Mouse (Mus musculus) MEL-GATA-1-ER (cell line): Measurements from ENCODE around the gene Poc5.

Experiments used
- DNase-seq: peaks from one replicate; pipeline ENCODE4 v3.0.0-alpha.2; 2012; ENCODE audit warnings: low read depth; ENCODE audit errors: extremely low read depth

The Poc5 gene

DNA sequence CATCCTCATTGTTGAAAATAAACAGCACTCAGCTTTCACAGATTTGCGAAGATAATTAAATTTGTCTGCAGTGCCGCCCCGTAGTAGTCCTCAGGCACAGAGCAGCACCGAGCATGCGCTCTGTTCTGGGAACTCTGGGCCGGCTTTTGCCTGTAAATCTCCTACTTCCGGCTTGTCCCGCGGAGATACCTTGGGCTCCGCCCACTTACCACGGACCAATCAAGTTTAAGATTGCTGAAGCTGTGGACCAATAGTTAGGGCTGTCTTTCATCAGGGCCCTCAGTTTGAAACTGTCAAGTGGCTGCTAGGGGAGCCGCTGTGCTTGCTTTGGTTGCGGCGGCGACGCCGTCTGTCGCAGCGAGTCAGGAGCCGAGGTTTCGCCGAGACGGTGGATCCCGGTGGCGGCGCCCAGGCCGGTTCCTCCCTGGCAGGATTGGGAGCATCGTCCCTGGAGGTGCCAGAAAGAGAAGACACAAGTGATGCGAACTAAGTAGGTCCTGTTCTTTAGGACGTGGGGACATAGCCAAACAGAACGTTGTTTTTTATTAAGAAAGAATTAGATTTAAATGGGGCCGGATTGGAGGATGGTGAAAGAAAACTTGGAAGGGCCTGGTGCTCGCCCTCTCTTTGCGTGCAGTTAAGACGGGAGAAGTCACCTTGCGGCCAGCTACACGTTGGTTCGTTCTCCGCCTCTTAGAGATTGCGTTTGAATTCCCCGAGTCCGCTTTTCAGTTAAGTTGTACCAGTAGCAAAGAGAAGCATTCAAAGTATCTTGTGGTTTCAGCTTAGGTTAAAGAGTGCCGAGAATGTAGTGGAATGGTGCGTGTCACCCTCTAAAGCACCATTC is at the start of gene Poc5:
TSS of gene Poc5 (plus strand) at position 253 of the 847 bp plus-strand sequence.
- DNase-seq, result peak; percentile 97

DNA sequence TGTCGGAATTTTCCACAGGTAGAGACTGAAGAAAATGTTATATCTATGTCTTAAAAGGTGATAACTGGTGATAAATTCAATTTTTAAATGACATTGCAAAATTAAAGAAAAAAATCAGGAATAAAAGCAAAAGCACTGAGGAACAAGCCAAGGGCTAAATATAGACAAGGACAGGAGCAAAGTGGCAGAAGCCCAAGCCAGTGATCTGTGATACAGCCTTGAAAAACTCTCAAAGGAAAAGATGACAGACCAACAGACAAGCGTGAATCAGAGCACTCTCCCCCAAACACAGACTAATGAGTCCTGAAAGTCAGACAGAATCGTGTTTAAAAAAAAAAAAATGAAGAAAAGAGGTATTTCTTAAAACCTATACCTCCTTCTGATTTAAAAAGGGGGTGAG is 46.6 kb upstream of the Poc5 start:
- DNase-seq, result no peak

- no peak for DNase-seq
Measured at GRCm38 (mm10) chr13:96344778-96345177, 43.3 kb upstream of the Poc5 start.

GRCm38 (mm10) chr13:96346581-96346980 is 41.5 kb upstream of the Poc5 start:
- DNase-seq, result no peak

DNA sequence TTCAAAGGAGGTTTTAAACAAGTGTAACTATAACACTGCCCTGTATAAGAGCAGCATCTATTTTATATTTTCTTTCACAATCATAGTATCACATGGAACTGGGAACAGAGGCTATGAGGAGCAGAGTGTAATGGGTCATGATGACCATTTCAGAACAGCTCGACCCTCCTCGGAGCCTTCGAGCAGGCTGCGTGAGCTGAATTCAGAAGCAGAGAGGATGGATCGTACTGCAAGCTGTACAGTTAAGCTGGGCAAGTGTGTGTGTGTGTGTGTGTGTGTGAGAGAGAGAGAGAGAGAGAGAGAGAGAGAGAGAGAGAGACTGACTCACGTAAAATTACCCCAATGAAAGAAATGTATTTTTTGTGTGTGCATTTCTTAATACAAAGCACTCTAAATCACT is 37.9 kb upstream of the Poc5 start:
- no peak for DNase-seq

GRCm38 (mm10) chr13:96351264-96351663 is 36.8 kb upstream of the Poc5 start:
- DNase-seq, result no peak

GRCm38 (mm10) chr13:96375519-96375918 is 12.6 kb upstream of the Poc5 start:
- peak; percentile 21 for DNase-seq

DNA sequence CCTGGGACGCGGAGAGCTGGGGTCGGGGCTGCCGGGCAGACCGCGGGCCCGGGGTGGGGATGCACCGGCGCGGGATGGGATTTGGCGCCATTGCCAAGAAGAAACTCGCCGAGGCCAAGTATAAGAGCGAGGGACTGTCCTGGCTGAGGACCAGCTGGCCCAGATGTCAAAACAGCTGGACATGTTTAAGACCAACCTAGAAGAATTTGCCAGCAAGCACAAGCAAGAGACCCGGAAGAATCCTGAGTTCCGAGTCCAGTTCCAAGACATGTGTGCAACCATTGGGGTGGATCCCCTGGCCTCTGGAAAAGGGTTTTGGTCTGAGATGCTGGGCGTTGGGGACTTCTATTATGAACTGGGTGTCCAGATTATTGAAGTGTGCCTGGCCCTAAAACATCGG is 11.2 kb upstream of the Poc5 start:
- no peak for DNase-seq

DNA sequence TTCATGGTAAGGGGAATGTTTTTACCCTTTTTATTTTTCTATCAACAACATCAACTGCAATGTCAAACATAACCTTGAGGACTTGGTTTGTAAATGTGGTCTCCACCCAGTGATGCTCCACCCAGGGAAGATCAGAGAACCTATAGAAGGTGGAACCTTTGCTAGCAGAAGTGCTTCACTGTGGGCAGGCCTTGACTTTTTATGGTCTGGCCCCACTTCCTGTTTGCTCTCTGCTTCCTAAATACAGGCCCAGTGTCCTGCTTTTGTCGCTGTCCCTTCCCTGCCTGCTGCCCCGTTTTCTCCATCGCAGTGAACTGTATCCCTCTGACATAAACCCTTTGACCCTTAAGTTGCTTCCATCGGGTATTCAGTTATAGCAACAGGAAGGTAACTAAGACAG is 10.2 kb upstream of the Poc5 start:
- no peak for DNase-seq

DNA sequence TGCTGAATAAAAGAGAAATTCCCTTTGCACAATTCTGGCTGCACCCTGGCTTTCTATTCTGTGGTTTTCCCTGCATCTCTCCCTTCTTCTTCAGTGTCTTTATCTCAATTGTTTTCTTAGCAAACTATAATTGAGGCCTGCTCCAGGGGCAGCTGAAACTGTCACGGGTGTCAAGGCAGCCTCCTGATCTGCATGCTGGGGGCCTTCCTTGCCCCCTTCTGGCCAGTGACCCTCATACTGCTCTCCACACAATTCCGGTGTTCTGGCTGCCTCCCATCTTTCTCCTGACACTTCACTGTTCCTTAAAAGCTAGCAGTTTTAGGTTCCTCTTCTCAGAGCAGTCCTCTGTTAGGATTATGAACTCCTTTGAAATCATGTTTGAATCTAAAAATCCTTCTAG is 1.2 kb downstream of the Poc5 start:
- no peak for DNase-seq

DNA sequence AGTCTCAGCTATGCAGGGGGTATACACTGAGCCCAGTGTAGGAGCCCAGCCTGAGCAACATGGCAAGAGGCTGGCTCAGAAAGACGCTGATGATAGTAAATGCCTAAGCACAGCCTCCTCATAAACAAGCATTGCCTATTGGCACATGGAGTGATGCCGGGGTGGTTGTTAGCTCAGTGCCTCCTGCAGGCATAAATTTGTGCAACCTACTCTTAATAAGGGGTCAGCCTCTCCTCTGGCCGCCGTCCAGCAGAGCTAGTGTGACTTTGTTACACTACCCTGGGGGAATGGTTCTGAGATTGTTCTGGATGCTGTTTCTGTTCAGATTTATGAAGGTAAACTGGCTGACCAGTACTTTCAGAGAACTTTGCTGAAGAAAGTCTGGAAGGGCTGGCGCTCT is 13.2 kb downstream of the Poc5 start:
- no peak for DNase-seq

DNA sequence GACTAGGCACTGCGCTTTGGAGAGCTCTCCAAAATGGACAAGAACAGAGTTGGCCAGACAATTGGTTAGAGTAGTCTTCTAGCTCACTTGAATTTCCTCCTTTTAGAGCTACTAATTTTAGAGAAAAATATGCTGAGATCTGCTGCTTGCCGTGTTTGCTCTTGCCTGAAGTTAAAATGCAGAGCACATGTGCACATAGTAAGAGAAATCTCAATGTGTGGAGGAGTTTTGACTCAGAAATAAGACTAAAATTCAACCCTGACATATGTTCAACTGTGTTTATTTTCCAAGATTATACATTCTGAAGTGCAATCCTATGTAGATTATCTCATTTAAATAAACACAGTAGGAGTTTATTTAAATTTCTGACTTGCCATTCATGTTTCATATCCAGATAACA is 17.4 kb downstream of the Poc5 start:
- DNase-seq, result no peak

DNA sequence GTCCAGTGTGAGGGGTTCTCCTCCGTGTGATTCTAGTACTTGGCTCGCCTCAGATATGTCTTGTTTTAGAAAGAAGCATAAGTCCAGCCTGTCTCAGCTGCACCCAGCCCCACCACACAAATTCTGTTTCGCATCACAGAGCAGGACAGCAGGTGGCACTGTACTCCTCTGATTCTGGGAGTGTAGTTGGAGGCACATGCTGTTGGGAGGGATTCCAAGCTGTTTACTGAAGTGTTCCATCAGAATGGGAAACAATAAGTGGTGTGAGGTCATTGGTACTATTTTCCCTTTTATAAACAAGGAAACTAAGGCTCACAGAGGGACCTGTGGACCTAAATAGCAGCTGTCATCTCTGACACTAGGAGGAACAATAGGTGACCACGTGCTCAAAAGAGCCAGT is 18.9 kb downstream of the Poc5 start:
- DNase-seq, result no peak

DNA sequence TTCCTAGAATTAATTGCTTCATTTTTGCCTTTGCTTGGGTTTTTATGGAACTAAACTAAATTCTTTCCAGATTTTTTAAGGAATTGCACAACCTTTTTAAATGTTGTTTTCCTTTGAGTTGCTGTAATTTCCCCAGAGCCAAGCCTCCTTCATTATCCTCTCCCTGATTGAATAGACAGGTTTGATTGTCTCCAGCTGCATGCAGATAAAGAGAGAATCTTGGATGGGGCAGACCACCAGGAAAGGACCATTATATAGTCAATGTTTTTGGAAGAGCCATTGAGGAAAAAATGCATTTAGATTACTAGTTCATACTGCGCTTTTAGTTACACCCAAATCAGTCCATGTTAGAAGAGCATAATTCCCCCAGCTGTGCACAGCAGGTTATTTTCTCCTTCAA is 20.7 kb downstream of the Poc5 start:
- DNase-seq, result no peak

DNA sequence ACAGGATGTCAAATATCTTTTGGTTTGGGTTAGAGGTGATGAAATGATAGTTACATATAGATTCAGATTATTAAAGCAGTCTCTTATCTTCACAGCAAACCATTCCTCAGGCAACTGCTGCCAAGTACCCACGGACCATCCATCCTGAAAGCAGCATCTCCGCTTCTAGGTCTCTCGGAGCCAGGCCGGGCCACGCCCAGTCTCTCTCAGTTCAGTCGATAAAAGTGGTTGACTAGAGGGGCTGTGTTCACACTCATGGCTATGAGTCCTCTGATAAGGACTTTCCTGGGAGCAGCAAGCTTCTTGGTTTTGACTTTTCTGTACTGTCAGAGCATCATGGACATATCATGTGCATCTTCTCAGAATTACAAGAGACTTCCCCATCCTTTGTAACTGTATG is 26.3 kb downstream of the Poc5 start:
- DNase-seq, result no peak

GRCm38 (mm10) chr13:96416380-96416779 is 28.3 kb downstream of the Poc5 start:
- DNase-seq, result no peak

- DNase-seq, result no peak
Measured at GRCm38 (mm10) chr13:96417261-96417813, 29.2 kb downstream of the Poc5 start.

DNA sequence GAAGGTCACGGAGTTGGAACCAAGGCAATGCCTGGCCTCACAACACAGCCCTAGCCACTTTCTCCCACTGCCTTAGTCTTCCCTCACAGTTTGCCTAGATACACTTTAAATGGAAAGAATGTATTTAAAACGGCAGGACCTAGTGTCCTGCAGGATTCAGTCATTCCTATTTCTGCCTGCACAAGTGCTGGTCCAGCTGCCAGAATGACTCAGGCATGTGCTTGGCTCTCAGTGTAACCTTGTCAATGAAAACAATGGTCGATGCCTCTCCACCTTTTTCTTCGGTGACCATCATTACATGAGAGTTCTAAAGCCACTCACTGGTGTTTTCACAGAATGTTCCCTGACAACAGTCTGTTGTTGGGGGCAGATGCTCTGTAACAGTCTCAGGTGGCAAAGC is 30.4 kb downstream of the Poc5 start:
- no peak for DNase-seq

DNA sequence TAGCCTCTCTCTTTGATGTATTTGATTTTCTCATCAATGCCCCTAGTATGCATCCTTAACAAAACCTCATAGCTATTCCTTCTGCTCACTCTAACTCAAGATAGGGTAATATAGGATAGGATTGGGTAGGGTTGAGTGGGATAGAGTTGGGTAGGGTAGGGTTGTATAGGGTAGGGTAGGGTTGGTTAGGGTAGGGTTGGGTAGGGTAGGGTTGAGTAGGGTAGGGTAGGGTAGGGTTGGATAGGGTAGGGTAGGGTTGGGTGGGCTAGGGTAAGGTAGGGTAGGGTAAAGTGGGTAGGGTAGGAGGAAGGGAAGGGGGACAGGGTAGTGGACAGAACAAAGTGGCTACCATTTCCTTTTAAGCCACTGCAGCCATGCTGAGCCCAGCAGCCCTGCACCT is 33.1 kb downstream of the Poc5 start:
- DNase-seq, result no peak

DNA sequence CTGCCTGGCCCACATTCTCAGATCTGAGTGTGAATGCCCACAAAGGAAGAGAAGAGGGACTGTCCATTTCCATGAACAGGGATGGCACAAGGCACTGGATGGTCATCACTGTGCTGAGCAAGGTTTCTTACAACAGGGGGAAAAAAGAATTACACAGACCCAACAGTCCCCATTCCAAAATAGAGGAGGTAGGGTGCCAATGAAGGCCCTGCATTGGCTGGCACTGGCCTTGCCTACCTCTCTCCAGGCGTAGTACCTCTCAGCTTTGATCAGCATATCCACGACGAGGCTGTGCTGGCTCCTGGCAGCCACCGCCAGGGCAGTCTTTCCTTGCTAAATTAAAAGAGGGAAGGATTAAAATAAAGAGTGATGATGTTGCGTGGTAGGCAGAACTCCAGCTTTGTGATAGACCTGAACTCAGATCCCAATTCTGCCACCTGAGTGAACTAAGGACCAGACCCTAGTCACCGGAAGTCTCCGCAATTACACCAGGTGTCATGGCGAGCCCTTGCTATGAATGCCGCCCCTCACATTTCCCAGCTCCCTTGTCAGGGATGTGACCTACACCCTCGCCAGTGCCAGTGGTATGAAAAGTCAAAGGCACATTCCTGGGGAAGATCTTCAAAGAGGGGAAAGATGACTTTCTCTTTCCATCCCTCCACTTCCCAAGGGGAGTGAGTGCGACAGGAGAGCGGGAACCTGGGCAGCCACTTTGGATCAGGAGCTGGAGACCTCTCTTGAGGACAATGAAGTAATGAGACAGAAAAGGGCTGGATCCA is 36.6 kb downstream of the Poc5 start:
- no peak for DNase-seq

DNA sequence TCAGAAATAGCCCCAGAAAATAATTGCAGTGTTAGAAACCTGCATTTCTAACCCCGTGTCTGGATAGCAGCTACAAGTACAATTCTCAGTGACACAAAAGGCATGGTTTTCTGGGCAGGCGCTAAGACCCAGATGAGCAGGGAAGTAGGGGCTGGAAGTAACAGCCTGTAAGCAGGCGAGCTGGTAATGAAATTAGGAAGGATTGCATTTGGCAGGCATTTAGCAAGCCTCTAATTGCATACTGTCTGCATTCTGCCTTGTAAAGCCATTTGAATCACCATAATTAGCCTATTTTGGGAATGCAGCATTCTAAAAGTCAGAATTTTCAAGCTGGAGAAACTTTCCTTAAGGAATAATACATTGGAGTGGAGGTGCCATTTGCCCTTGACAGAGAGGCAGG is 38.0 kb downstream of the Poc5 start:
- DNase-seq, result no peak

GRCm38 (mm10) chr13:96428531-96428930 is 40.4 kb downstream of the Poc5 start:
- DNase-seq, result no peak
